Mouse (Mus musculus) ES-Bruce4 (cell line): ENCODE data around the gene Rbms1.

ENCODE experiments used
- CTCF ChIP-seq: IDR thresholded peaks from one replicate; pipeline ENCODE4 v1.8.1; 2011; ENCODE audit warnings: low read depth, low read length
- POLR2A ChIP-seq: IDR thresholded peaks from one replicate; pipeline ENCODE4 v1.8.1; 2011; ENCODE audit warnings: low read length; ENCODE audit not compliant: insufficient read depth

DNA sequence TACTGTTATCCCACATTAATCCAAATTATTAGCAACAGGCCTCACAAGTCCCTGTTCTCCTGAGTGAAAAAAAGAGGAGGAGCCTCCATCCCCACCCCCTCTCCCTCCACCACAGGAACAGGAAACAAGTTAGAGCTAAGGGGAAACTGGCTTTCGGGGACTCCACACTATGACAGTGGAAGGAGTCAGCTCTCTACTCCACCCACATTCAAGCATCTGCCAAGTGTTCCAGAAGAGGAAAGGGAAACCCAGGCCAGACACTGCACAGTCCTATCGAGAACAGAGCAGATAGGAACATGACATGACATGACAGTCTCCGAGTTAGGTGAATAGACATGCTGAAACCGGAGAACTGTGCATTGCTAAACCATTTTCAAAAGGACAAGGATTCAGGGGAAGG lies 108.0 kb downstream of the Rbms1 start:
- TF ChIP-seq CTCF (no peak), POLR2A (no peak)
